Mouse (Mus musculus) monocyte, adult 5-6 weeks (primary cell): ENCODE measurements around the gene Hpca. TPM values are rescaled to one million over a fixed set of nuclear protein-coding genes. Genes with fewer than 3 reads are reported as not detected.
A peak's percentile ranks its signal among the peaks of the same experiment; 100 is the strongest.

Source experiments
- ATAC-seq: fragments of 153-309, 156-312 bp; replicated peaks from 2 replicates; pipeline ENCODE4 v1.8.0; 2017; ENCODE audit warnings: mild to moderate bottlenecking; ENCODE audit not compliant: low TSS enrichment, insufficient number of reproducible peaks, severe bottlenecking, poor library complexity, low FRiP score
- total RNA-seq: library from RNA; stranded (forward); fragments of 200-1000, 200-491, 200-594 nt; gene quantifications from 3 replicates; pipeline ENCODE4 v1.2.3, GENCODE M21; 2017

Gene Hpca
- total RNA-seq, 1 experiment from 2014 or later = not detected

DNA sequence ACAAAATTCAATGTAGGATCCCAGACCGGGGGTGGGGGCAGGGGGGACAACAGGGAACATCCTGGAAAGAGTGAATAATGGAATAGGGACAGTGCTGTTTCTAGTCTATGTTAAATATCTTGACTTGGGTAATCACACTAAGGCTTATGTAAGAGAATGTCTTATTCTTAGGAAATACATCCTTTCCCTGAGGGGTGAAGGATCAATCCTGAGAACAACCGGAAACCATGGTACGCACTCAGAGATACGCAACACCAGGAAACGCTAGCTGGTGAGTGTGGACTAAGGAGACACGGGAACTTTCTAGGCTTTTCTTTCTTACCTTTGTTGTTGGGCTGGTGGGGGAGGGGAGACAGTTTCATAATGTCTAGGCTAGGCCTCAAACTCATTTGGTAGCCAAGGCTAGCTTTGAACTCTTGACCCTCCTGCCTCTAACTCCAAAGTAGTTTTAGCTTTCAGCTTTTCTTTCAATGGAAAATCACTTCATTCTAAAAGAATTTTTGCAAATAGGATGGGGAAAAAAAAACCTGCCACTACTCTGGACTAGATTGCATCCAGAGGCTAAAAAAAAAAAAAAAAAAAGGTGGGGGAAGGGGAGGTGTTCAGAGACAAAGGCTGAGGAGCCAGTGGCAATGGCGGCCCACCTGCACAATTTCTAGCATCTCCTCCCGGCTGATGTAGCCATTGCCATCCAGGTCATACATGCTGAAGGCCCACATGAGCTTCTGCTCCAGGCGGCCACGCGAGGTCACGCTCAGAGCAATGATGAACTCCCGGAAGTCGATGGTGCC, 3.9 kb downstream of the Hpca start:
- no peak for ATAC-seq

DNA sequence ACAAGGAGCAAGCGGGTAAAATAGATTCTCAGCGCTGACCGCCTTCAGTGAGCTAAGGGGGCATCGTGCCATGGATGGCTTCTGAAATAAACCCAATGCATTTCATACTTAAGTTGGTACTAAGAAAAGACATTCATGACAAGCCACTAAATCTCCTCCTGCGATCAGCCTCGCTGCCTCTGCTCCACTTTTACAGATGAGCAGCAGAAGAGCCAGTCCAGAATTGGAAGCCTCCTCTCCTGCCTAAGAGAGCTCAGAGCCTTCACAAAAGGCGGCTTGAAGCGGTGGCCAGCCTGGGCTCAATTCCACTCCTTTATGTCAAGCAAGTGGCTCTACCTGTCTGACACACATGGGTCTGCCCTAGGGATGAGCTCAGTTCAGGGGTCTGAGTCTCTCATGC, 5.1 kb downstream of the Hpca start:
- ATAC-seq = no peak

DNA sequence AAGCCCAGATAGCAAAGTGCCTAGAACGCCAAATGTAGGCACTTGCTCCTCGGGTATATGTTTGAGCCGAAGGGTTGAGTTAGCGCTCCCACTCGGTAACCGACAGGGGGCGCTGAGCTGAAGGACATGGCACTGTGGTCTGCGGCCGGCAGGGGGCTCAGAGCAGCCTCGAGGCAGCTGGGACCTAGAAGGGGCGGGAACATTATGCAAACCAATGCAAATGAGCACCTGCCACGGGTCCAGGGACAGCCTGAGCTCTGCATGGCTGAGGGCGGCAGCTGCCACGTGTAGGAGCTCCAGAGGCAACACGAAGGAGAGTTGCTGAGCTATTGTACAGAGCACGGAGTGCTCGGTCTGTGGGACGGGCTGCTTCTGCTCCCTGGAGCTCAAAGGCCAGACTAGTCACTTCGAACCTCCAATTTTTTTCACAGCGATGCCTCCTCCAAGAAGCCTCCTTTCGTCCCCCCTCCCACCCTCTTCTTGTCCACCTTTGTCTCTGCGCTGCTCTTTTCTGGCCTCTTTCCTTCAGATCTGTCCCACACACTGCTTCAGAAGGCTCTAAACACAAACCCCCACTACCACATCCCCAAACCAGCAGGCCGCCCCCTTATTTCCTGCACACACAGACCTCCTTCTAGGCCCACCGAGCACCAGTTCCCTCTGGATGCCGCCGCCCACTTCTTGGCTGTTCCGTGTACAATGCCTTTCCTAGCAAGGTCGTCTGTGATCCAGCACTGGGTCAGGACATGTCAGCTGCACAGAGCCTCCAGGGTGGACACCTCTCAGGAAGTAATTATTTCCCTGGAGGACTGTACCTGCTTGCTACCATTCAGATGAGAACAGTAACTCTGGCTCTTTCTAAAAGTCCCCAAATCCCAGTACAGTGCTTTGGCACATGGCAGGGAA, 8.5 kb downstream of the Hpca start:
- ATAC-seq = peak; percentile 20; the same call in 1 of the 2 replicates

DNA sequence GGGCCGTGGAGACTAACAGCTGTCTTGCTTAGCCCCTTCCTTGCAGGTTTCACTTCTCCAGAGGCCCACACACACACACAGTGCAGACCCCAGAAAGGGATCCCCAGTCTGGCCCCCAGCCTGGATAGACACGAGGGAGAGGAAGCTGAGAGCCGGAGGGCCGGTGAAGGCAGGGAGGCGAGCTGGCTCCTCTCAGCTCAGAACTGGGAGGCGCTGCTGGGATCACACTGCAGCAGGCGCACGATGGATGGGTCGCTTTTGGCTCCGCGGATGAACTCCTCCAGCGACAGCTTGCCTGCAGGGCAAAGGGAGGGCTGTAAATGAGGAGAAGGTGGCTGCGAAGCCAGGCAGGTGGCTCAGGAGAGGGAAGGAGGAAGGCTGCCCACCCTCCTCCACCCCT, 9.6 kb downstream of the Hpca start:
- ATAC-seq = no peak

DNA sequence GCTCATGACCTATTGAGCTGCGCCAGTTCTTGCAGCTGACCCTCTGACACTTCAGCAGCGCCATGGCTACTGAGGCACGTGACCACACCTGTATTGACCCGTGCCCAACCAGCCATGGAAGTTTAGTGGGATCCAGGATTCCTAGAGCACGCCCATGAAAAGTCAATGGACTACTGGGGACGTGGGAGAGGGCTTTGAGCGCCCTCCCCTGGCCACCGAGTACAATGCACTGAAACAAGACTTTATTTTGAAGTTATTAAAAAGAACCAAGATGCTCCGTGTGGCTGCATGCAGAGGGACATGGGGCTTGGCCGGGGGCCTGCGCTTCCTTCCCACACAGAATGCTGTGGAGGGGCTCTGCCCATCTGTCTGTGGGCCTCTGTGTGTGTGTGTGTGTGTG, 10.5 kb downstream of the Hpca start:
- no peak for ATAC-seq

DNA sequence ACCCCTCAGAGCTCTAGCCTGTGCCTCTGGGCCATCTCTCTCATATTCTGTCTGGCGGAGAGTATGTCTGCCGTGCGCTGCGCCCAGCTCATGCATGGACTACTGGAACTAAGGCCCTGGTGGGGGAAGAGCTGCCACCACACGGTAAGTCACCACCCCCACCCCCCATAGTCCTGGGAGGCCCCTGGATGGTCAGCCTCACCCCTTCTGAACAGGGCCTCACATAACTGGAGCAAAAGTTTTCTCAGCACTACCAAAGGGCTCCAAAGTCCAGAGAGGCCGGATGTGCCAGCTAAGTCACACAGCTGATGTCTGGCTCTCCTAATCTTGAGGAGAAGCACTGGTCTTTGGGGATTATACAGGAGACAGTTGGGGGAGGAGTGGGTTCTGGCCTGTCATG, 11.0 kb downstream of the Hpca start:
- no peak for ATAC-seq

DNA sequence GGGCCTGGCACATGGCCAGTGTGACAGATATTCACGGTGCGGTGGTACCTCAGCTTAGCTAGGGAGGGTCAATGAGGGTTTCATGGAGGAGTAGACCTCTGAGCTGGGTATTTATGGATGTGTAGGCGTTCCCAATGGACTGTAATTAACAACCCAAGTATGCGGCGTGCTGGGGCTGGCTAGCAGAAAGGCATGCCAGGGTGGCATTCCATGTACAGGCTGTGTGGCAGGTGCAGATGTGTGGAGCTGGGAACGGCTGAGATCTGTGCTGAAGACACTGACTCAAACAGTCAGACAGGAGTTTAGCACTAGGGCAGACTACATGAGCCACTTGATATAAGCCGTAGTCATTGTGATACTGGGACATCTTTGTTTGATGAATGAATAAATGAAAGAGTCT, 13.2 kb downstream of the Hpca start:
- no peak for ATAC-seq

DNA sequence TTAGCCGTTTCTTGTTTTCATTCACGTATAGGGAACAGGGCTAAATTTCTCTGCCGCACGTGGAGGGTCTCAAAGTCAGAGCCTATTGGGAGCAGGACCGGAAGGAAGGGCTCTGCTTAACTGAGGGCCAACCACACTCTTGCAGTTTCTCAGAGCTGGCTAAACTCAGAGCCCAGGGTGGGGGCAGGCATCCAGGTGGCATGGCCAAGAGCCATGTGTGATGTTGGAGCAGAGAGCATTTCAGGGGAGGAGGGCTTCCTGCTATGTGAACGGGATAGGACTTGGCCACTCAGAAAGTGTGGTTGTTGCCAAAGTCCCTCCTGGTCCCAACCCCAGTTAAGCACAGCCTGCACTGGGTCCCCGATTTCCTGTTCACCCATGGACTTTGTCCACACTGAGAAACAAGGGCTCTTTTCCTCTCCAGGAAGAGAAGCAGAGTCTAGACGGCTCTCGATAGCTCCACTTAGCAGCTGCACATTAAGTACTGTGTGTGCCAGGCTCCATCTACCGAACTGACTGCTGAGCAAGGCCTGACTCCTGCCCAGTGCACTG, 14.4 kb downstream of the Hpca start:
- no peak for ATAC-seq

DNA sequence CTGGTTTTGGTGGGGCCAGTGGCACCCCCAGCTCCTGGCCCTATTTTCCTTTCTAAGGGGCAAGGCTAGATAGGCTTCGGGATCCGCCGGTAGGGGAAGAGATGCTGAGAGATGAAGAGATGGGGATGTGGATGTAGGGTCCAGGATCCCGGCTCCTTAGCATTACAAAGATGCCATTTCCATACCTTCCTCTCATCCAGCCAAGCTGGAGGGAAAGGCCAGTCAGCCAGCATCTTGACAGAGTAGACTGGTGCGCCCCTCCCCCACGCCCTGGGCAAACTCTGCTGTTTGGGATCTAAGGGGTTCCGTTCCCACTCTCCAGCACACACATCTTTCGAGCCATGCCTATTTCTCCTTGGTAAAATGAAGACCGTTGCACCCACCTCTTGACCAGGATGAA, 15.8 kb downstream of the Hpca start:
- no peak for ATAC-seq

DNA sequence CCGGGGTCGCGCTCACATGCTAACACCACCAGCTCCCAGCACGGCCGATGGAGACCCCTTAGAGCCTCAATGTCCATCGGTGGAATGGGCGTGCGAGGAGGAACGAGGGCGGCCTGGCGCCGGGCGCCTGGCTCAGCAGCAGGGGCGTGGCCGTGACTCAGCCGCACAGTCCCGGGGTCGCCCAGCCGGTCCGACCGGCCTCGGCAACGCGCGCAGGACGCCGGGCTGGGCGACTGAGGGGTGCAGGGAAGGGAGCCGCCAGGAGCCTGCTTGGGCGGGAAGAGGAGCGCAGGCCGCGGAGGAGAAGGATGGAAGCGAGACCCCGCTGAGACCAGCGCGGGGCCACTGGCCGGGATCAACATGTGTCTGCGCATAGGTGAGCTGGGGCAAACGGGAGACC, 16.5 kb downstream of the Hpca start, which contains the start of gene Tmem54:
Tmem54 (plus strand) TSS at position 193 of the 400 bp plus-strand sequence.
- no peak for ATAC-seq

DNA sequence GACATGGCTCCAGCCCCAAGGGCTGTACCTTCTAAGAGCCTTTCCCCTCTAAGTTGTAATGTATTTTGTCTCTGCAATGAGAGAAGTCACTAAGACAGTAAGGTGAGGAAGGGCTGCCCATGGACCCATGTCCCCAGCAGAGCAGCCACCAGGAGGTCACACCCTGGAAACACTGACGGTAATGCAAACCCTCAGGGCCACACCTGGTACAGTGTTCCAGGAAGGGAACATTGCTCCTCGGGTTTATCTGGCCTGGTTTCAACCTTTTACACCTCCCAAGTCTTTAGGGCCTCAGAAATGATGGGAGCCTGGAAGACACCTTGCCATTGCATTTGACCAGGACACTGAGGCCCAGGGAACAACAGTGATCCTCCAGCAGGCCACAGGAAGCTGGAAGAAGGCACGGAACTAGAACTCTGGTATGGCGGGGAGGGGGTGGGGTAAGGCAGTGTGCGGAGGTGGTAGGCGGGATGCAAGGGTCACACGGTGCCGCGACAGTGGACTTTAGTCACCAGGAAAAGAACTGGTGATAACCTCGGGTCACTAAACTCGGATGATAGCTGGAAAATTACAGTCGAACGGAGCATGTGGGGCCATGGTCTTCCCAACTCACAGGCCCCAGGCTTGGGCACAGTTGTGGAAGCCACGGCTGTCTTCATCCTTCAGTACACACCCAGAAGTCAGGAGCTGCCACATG, 19.6 kb downstream of the Hpca start:
- no peak for ATAC-seq

DNA sequence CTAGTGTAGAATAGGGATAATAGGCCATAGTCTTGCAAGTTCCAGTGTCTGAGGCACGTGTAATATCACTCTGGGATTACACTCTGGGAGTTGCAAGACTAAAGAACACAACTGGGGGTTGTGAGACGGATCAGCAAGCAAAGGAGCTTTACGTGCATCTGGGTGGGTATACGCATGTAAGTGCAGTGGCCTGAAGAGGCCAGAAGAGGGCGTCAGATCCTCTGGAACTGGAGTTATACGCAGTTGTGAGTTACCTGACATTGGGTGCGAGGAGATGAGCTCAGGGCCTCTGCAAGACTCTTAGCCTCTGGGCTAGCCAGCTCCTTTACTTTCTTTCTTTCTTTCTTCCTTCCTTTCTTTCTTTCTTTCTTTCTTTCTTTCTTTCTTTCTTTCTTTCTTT, 24.8 kb downstream of the Hpca start:
- ATAC-seq = no peak

DNA sequence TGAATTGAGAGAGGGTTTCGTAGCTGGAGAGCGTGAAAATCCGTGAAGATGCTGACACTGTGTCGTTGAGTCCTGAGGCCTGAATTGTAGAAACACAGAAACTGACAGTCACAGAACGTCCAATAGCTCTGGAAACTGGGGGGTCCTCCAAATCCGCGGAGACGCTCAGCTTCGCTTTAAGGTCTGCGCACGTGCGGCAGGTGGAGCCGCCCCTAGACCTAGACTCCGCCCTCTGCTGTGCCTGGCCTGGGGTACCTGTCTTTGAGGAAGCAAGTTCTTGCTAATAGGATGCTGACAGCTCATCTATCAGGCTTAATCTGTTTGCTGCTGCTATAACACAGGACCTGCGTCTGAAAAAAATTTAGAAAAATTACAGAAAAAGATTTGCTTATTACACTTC, 26.6 kb downstream of the Hpca start:
- ATAC-seq = no peak

DNA sequence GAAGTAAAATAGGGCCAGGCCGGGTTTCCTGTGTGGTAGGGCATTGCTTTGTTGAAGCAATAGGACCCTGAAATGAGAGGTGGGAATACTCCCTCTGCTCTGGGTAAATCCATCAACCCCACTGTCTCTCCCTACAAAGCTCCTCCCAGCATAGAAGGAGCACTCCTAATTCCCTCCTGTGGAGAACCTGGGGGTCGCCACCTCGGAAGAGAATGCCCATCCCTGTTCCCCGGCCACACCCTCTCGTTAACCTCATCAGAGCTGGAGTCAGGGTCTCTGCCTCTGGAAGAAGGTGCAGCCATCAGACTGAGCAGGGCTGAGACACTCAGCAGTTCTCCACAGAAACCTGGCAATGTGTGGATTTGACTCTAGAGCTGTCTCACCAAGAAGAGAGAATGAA, 34.0 kb downstream of the Hpca start:
- no peak for ATAC-seq

DNA sequence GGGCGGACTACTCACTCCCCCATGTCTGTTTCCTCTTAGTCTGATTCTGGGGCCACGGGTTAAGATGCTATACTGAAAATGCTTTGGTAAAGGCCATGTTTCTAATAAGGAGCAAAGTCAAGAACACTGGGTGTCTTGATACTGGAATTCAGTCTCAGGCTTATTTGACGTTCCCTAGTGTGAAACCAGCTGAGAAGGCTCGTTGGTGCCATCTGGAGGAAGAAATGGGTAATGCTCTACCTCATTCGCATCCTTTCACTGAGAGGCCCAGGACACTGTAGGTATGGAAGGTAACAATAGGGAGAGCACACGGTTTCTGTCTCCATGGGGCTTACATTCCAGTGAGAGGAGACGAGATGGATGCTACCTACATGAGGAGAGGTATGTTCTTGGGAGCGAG, 35.8 kb downstream of the Hpca start:
- ATAC-seq = peak; percentile 48

DNA sequence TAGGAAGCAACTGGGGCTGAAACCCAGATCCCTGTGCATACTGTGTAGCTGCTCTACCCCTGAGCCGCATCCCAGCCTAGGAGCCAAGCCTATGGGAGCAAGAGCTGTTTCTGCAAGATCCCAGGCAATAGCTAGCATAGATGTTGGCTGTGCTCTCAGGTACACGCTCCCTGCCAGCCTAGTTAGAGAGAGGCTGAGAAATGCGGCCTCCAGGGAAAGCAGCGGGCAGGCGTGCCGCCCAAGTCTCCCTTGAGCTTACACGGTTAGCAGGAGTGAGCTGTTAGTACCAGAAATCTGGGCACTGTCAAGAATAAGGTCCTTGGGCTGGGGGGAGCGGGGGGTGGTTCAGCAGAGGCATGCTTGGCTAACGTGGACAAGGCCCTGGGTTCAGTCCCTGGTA, 36.9 kb downstream of the Hpca start:
- no peak for ATAC-seq

DNA sequence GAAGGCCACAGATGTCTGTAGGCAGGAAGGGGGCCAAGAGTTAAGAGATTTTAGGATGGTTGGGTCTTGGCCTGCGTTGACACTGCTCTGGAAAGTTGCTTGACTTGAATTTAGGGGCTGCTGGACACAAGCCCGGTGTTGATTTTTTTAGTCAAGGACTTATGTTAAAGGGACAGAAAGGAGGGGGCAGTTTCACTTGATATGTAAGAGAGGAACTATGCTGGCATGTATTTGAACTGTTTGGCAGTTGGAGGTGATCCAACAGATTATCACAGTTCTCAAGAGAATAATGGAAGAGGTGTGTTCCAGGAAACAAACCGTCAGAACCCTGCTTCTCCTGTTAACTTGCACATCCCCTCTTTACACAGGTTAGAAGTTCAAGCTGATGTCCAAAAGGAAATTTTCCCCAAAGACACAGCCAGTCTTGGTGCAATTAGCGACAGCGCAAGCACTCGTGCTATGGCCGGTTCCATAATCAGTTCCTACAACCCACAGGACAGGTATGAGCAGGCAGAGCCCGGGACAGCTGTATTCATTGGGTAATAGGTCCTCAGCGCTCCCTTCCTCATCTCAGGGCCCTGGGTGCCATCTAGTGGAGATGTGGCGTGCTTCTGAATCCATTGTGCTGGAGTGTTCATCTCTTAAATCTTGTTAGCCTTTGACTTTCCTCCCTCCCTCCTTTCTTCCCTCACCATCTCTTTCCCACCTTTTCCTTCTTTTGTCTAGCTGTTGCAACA, 39.3 kb downstream of the Hpca start:
- ATAC-seq = peak; percentile 71

DNA sequence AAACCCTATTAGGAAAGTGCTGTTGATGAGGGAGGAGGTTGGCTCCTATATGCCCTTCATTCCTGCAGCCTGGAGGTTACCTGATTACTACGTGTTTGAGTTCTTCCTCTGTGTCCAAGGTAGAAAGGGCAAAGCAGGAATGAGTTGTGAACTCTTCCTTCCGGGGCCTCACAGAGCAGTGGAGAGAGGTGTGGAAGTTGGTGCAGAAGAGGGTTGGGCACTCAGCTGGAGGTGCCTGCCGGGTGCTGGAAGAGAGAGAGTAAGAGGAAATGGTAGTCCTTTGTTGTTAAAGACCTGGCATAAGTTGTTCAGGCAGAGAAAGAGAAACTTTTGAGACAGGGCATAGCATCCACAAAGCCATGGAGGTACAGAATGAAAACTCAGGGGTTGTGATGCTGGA, 39.9 kb downstream of the Hpca start:
- no peak for ATAC-seq
